ENCODE assay signal across 8 mouse cellular contexts in the genomic region with DNA sequence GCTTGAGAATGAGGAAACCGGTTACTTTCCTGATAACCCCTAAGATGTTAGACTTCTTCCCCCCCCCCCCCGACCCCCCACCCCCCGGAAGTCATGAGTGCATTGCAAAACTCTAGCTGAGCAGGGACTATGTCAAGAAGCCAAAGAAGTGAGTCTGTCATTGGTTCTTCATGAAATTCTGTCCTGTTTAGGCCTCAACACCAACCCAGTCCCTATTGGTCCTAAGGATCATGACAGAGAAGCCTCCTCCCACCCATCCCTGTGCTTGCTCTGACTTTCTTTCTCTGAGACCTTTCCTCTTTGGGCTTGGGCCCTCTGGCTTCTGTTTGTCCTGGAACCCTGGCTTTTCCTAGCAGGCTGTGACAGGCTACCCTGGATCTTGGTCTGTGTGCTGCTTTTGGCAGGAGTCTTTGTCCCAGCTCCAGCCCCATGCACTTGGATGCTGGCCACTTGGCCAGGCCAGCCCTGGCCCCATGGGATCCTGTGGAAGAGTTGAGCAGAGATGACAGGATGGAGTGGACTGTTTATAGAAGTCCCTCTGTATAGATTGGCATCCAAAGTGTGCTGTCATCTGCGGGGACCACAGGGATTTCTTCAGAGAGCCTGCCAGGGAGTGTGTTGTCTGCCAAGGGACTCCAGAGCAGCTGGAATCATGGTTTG. TPM values are rescaled to one million over a fixed set of nuclear protein-coding genes. Genes with fewer than 3 reads are reported as not detected.
A peak's percentile ranks its signal among the peaks of the same experiment; 100 is the strongest.
DNase-seq lines count a peak whose midpoint lies in the region; ATAC-seq and TF ChIP-seq lines count a peak whose summit lies in the region.

No protein-coding gene starts in this region.

- no peaks in the 10 kb centered on the region for H3K9me3 ChIP-seq in forebrain, embryonic 16.5 days (ENCODE audit: control insufficient read depth, low read length)

- H3K9ac ChIP-seq in forebrain, embryonic 16.5 days (replicated peaks; ENCODE audit: low read depth, low read length): no peak overlapping the region

- no peaks in the 10 kb centered on the region for H3K79me2 ChIP-seq in myocyte (ENCODE audit: control insufficient read depth, insufficient read depth)

- no peak for TF ChIP-seq POLR2A in myocyte (IDR thresholded peaks at IDR 0.05; ENCODE audit: insufficient read length, low read depth)

- intact Hi-C loops in heart, postnatal 10 days (cut with DNase I): no loop called here

- peak; percentile 81 for ATAC-seq in forebrain, embryonic 16.5 days
- ATAC-seq in monocyte, adult 5-6 weeks (replicated peaks; ENCODE audit: insufficient number of reproducible peaks, low FRiP score, low TSS enrichment, poor library complexity, severe bottlenecking): no peak

- 63% methylated on average over 4 of the region's 4 CpGs for WGBS in forebrain, embryonic 16.5 days

- no peaks in the 10 kb centered on the region for H3K4me1 ChIP-seq in forebrain, embryonic 16.5 days (replicated peaks; ENCODE audit: control insufficient read depth, insufficient read depth, low read length)

- no peak overlapping the region for H3K27ac ChIP-seq in forebrain, embryonic 16.5 days (ENCODE audit: low read length)

- peak; percentile 28 for DNase-seq in urinary bladder, adult 2 months (ENCODE audit: low spot score)
- DNase-seq in urinary bladder, postnatal 10 days (ENCODE audit: low spot score): no peak
- DNase-seq in heart, postnatal 10 days: peak; percentile 97
- DNase-seq in layer of hippocampus, postnatal 14 days (ENCODE audit: low spot score in 2 of 2): peak; percentile 42 to 76
- DNase-seq in neural tube, embryonic 10.5 days (ENCODE audit: extremely low spot score, low spot score): no peak

- no peak overlapping the region for H3K4me2 ChIP-seq in forebrain, embryonic 16.5 days (ENCODE audit: low read length)
- peak overlapping the region; percentile 30 for H3K4me2 ChIP-seq in myocyte (ENCODE audit: low read depth)

- no peak overlapping the region for H3ac ChIP-seq in myocyte (ENCODE audit: control insufficient read depth, insufficient read length)

- H3K27me3 ChIP-seq in forebrain, embryonic 16.5 days (replicated peaks; ENCODE audit: control insufficient read depth, insufficient read depth, low read length): no peaks in the 10 kb centered on the region
- no peaks in the 10 kb centered on the region for H3K27me3 ChIP-seq in myocyte (ENCODE audit: control insufficient read depth, insufficient read depth, insufficient read length)

- H3K4me3 ChIP-seq in forebrain, embryonic 16.5 days (replicated peaks; ENCODE audit: low read length): no peak overlapping the region
- no peak overlapping the region for H3K4me3 ChIP-seq in myocyte

- no peaks in the 10 kb centered on the region for H3K36me3 ChIP-seq in forebrain, embryonic 16.5 days (ENCODE audit: control insufficient read depth, insufficient read depth)
- H3K36me3 ChIP-seq in myocyte (ENCODE audit: control insufficient read depth, insufficient read depth): no peaks in the 10 kb centered on the region

TF ChIP-seq in myocyte, 11 proteins besides CTCF, POLR2A, EP300 and RAD21:
- TF ChIP-seq MAX (IDR thresholded peaks at IDR 0.05; ENCODE audit: low read depth) (no peak), CEBPB (IDR thresholded peaks at IDR 0.05; ENCODE audit: insufficient read depth, poor library complexity, severe bottlenecking) (0 out of 2 replicates have a peak, but pooled peaks have one; percentile 9), MYOG (IDR thresholded peaks at IDR 0.05; ENCODE audit: control insufficient read depth in 1 of 3, insufficient read depth in 1 of 3, insufficient read length in 2 of 3, low read depth in 2 of 3) (peak in 1 of 3 experiments; percentile 20), TCF3 (IDR thresholded peaks at IDR 0.05; ENCODE audit: insufficient read length, low read depth) (no peak), E2F4 (IDR thresholded peaks at IDR 0.05; ENCODE audit: insufficient read depth) (no peak), USF1 (IDR thresholded peaks at IDR 0.05; ENCODE audit: low read depth) (no peak), REST (IDR thresholded peaks at IDR 0.05; ENCODE audit: insufficient read depth, insufficient read length) (no peak)

RNA-seq across cellular contexts. Expression of a gene that starts 15.8 kb away (rescaled TPM):
- 0.01 and 0.06 TPM in 2 replicates for polyA plus RNA-seq in urinary bladder, adult 2 months (2012; rRNA removed)
- polyA plus RNA-seq in forebrain, embryonic 16.5 days (2015; fragmentation: Nextera tagmentation; extraction: Ambion mirVana): not detected in 2 replicates
- total RNA-seq in heart, postnatal 10 days (2021): under 1 TPM in 1 of 2 experiments, not detected in 1; 0.10 TPM
- not detected for total RNA-seq in layer of hippocampus, postnatal 14 days (2021)
- polyA plus RNA-seq in myocyte (2012; fragmentation: generic; extraction: Trizol): 0.01 TPM
- not detected in 3 replicates for total RNA-seq in monocyte, adult 5-6 weeks (2017)

RNA-seq across cellular contexts. Expression of a gene that starts 22.8 kb away (rescaled TPM):
- 0.74 and 0.83 TPM in 2 replicates for polyA plus RNA-seq in urinary bladder, adult 2 months (2012; rRNA removed)
- 21.9 and 24.6 TPM in 2 replicates for polyA plus RNA-seq in forebrain, embryonic 16.5 days (2015; fragmentation: Nextera tagmentation; extraction: Ambion mirVana)
- total RNA-seq in heart, postnatal 10 days (2021): 1 to 10 TPM; 5.6 to 6.0 TPM
- total RNA-seq in layer of hippocampus, postnatal 14 days (2021): 1 to 10 TPM; 1.4 TPM
- polyA plus RNA-seq in myocyte (2012; fragmentation: generic; extraction: Trizol): 4.3 TPM
- 0.32 to 2.3 TPM (median 0.68 TPM) in 3 replicates for total RNA-seq in monocyte, adult 5-6 weeks (2017)

Comparison
In these comparisons a context has a peak if more than half of its experiments do, and no peak if none do; other contexts are left out.
1. DNase-seq: peak in urinary bladder, adult 2 months (single experiment), heart, postnatal 10 days (2 of 2) and layer of hippocampus, postnatal 14 days (2 of 2); none in urinary bladder, postnatal 10 days (single experiment) and neural tube, embryonic 10.5 days (single experiment).